Mouse (Mus musculus): ENCODE measurements at regions not wholly inside any gene's neighbourhood (a gene's known extent, or its start where the extent isn't known, plus 50 kb on each side); places are given as distances from the start of the nearest gene placed in this dataset.

- no peak for ATAC-seq (ENCODE audit: low FRiP score, low TSS enrichment)
- H3K27ac ChIP-seq (ENCODE audit: low read length) = no peak overlapping the region
- WGBS = 87% methylated on average over 1 of the region's 1 CpGs
These were observed 410.4 kb downstream of the Adcyap1 start for GRCm38 (mm10) chr17:93609261-93609660.

DNA sequence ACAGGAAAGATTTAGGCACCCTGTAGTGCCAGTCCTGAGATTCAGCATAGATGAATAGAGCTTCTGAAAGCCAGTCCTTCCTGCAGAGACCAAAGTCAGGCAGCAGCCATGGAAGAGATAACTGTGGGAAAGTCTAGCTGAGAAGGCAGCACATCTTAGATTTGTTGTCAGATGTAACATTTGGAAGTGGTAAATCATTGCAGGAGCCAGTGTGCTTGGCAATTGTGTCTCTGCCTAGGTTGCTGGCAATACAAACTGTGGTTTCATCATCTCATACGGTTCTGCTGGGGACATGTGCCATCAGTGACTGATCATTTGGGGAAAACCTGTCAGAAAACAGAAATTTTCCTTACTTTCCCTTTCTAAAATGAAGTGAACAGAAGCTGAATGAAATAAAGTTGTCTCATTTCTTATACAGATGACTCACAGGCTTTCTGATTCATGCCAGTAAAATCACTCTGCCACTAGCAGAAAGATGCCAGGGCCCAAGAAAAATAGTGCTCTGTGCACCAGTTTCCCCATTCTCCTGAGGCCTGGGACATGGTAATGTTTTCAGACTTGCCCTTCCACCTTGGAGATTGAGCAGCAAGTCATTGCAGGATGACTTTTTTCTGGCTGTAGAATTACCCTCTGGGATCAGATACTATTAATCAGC lies 411.3 kb downstream of the Adcyap1 start:
- Histone ChIP-seq H3K27ac (ENCODE audit: low read length) (no peak overlapping the region), H3K4me1 (ENCODE audit: insufficient read depth, low read length) (no peaks in the 10 kb centered on the region), H3K36me3 (ENCODE audit: insufficient read depth, low read length) (no peaks in the 10 kb centered on the region), H3K9ac (replicated peaks; ENCODE audit: low read length) (no peak overlapping the region), H3K4me3 (ENCODE audit: low read length) (no peak overlapping the region), H3K9me3 (ENCODE audit: low read length) (no peaks in the 10 kb centered on the region), H3K27me3 (ENCODE audit: insufficient read depth, low read length) (no peaks in the 10 kb centered on the region), H3K4me2 (replicated peaks; ENCODE audit: low read depth, low read length) (no peak overlapping the region)
- WGBS = 69% methylated on average over 1 of the region's 1 CpGs
- ATAC-seq (ENCODE audit: low FRiP score, low TSS enrichment) = no peak

More at GRCm38 (mm10) chr17:93609261-93609660, 410.4 kb downstream of the Adcyap1 start:
- Histone ChIP-seq H3K4me3 (ENCODE audit: low read length) (no peak overlapping the region), H3K27me3 (ENCODE audit: insufficient read depth, low read length) (no peaks in the 10 kb centered on the region), H3K9ac (replicated peaks; ENCODE audit: low read length) (no peak overlapping the region), H3K4me1 (ENCODE audit: insufficient read depth, low read length) (no peaks in the 10 kb centered on the region), H3K9me3 (ENCODE audit: low read length) (no peaks in the 10 kb centered on the region), H3K36me3 (ENCODE audit: insufficient read depth, low read length) (no peaks in the 10 kb centered on the region), H3K4me2 (replicated peaks; ENCODE audit: low read depth, low read length) (no peak overlapping the region)

All from kidney, embryonic 16.5 days (tissue).